Mouse (Mus musculus) adrenal gland (tissue): ENCODE measurements around the gene Olfr1564.
"Not testable (repeated sequence)": the region's sequence is repeated elsewhere in the genome, so short reads cannot be mapped to it uniquely, and the experiment has no call there.

Experiments used
- intact Hi-C: fragments of 180-260 bp; cut with DNase I; formaldehyde crosslinking; loops from one replicate; pipeline ENCODE4 v1.15.1; 2025
- long read RNA-seq, 2 experiments: library from polyadenylated mRNA; unstranded; transcript quantifications; one replicate each; pipeline ENCODE4 v2.0.0; 2020; ENCODE audit warnings: borderline replicate concordance in 1 of 2; ENCODE audit not compliant: insufficient replicate concordance in 1 of 2

The Olfr1564 gene
- long read RNA-seq, experiment 1, result 0 reads
- long read RNA-seq, experiment 2, result 0 reads

GRCm38 (mm10) chr17:33221590-33221989 is at the start of gene Olfr1564:
Gene Olfr1564 (minus strand): TSS chr17:33221690.
- intact Hi-C loops, result loop anchor here (10.0 kb wide), 1 partner anchor 83 kb away; no protein-coding TSS in a partner anchor

- intact Hi-C loops, result no loop called here
Measured at GRCm38 (mm10) chr17:33268907-33269306, 47.4 kb upstream of the Olfr1564 start.

GRCm38 (mm10) chr17:33264376-33264775 is 42.9 kb upstream of the Olfr1564 start, which contains the start of gene Olfr63:
Gene Olfr63 (plus strand): TSS chr17:33264676.
- intact Hi-C loops, result no loop called here

- intact Hi-C loops, result not testable (repeated sequence)
Measured at GRCm38 (mm10) chr17:33255319-33255657, 33.8 kb upstream of the Olfr1564 start.

GRCm38 (mm10) chr17:33254530-33255318 is 33.2 kb upstream of the Olfr1564 start, which contains the start of gene Zfp955a:
Gene Zfp955a (minus strand): TSS chr17:33255145.
- intact Hi-C loops, result not testable (repeated sequence)

GRCm38 (mm10) chr17:33236646-33237045 is 15.2 kb upstream of the Olfr1564 start:
- intact Hi-C loops, result not testable (repeated sequence)

- intact Hi-C loops, result not testable (repeated sequence)
Measured at GRCm38 (mm10) chr17:33191002-33191401, 30.5 kb downstream of the Olfr1564 start, which contains the start of gene Olfr239. Gene Olfr239 (plus strand): TSS chr17:33191302.

- intact Hi-C loops, result not testable (repeated sequence)
Measured at GRCm38 (mm10) chr17:33168147-33168546, 53.3 kb downstream of the Olfr1564 start, which contains the start of gene Olfr55. Gene Olfr55 (plus strand): TSS chr17:33168447.
